In the genomic region with DNA sequence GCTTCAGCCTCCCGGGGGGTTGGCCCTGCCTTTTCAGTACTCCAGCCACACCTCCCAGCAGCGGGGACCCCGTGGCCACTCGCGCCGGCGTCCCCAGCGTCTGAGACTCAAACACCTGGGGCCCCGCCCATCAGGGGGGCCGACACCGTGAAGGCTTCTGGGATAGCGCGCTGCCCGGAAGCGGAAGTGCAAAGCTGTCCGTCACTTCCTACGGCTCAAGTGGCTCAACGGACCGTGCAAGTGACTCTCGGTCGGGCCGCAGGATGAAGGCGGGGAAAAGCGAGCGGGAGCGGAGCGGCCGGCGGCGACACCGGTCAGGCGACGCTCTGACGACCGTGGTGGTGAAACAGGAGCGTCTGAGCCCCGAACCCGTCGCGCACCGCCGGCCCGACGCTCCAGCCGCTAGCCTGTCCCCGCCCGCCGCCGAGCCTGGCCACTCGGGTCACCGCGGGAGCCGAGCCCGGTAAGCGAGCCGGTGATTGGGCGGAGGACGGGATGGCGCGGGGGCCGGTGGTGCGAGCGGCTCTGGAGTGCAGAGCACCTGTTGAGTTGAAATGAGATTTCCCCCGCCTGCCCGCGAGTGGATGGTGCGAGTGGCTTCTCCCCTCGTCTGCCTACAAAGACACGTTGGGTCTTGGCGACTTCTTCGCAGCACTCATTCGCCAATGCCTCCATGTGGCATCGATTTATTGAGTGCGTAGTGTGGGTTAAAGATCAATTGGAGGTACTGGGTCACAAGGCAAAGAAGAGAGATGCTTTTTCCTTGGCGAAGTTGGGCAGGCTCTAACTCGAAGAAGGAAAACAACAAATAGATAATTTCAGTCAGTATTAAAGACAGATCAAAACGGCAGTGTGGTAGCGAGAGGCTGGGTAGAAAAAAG, we compare ENCODE assay signal across 7 mouse cellular contexts. TPM values are rescaled to one million over a fixed set of nuclear protein-coding genes. Genes with fewer than 3 reads are reported as not detected.
DNase-seq lines count a peak whose midpoint lies in the region; ATAC-seq and TF ChIP-seq lines count a peak whose summit lies in the region.

Gene Snip1 (plus strand): TSS at position 183 of the 881 bp plus-strand sequence.

- TF ChIP-seq CTCF in kidney, adult 2 months (conservative IDR thresholded peaks at IDR 0.05; ENCODE audit: insufficient read depth, insufficient read length, low read depth, low read length), result no peak
- TF ChIP-seq CTCF in spleen, adult 2 months (IDR thresholded peaks at IDR 0.05; ENCODE audit: extremely low read depth, insufficient read depth, insufficient read length, insufficient replicate concordance), result no peak

- peak; percentile 75 for TF ChIP-seq POLR2A in kidney, adult 2 months (IDR thresholded peaks at IDR 0.05; ENCODE audit: low read depth, low read length)
- no peak; the same call in none of the 2 replicates for TF ChIP-seq POLR2A in spleen, adult 2 months (IDR thresholded peaks at IDR 0.05; ENCODE audit: low read depth, low read length)

- H3K36me3 ChIP-seq in embryonic facial prominence, embryonic 11.5 days (replicated peaks; ENCODE audit: control insufficient read depth, insufficient read depth, low read depth, low read length), result peaks cover 9% of the 10 kb centered on the region; the same call in 1 of the 2 replicates
- 0 out of 2 replicates have a peak, but pooled peaks cover 2% of the 10 kb centered on the region for H3K36me3 ChIP-seq in kidney, adult 2 months (ENCODE audit: control insufficient read depth, insufficient read depth, low read length)
- peaks cover 37% of the 10 kb centered on the region for H3K36me3 ChIP-seq in limb, embryonic 12.5 days
- peaks cover 16% of the 10 kb centered on the region for H3K36me3 ChIP-seq in midbrain, embryonic 15.5 days (replicated peaks)
- H3K36me3 ChIP-seq in spleen, adult 2 months (ENCODE audit: control insufficient read depth, insufficient read depth, low read length), result peaks cover 19% of the 10 kb centered on the region

- H3K27me3 ChIP-seq in embryonic facial prominence, embryonic 11.5 days (ENCODE audit: control insufficient read depth, insufficient read depth, low read length), result no peaks in the 10 kb centered on the region
- H3K27me3 ChIP-seq in kidney, adult 2 months (replicated peaks; ENCODE audit: control insufficient read depth, insufficient read depth, low read length), result no peaks in the 10 kb centered on the region
- H3K27me3 ChIP-seq in limb, embryonic 12.5 days, result peaks cover 22% of the 10 kb centered on the region
- 0 out of 2 replicates have a peak, but pooled peaks cover 6% of the 10 kb centered on the region for H3K27me3 ChIP-seq in midbrain, embryonic 15.5 days (replicated peaks)
- H3K27me3 ChIP-seq in spleen, adult 2 months (ENCODE audit: control insufficient read depth, insufficient read depth, low read length), result no peaks in the 10 kb centered on the region

- peak within 1 kb of the TSS; percentile 56; the same call in 1 of the 2 replicates for H3K27ac ChIP-seq in embryonic facial prominence, embryonic 11.5 days (replicated peaks; ENCODE audit: low read depth, low read length)
- 0 out of 2 replicates have a peak within 1 kb of the TSS, but pooled peaks have one; percentile 36 for H3K27ac ChIP-seq in kidney, adult 2 months (ENCODE audit: insufficient read depth, low read depth, low read length)
- peak within 1 kb of the TSS; percentile 64 for H3K27ac ChIP-seq in limb, embryonic 12.5 days
- peak within 1 kb of the TSS; percentile 70 for H3K27ac ChIP-seq in midbrain, embryonic 15.5 days
- H3K27ac ChIP-seq in spleen, adult 2 months (ENCODE audit: insufficient read depth, low read length), result peak within 1 kb of the TSS; percentile 54

- peak within 1 kb of the TSS; percentile 99 for H3K4me3 ChIP-seq in embryonic facial prominence, embryonic 11.5 days (ENCODE audit: low read depth, low read length)
- peak within 1 kb of the TSS; percentile 90 for H3K4me3 ChIP-seq in kidney, adult 2 months (ENCODE audit: insufficient read depth, low read depth, low read length)
- H3K4me3 ChIP-seq in limb, embryonic 12.5 days (replicated peaks), result peak within 1 kb of the TSS; percentile 96
- peak within 1 kb of the TSS; percentile 86 for H3K4me3 ChIP-seq in midbrain, embryonic 15.5 days
- peak within 1 kb of the TSS; percentile 86 for H3K4me3 ChIP-seq in spleen, adult 2 months (ENCODE audit: extremely low read depth, insufficient read depth, insufficient read length)

- 1% methylated on average over 78 of the region's 78 CpGs for WGBS in embryonic facial prominence, embryonic 11.5 days
- WGBS in kidney, adult 2 months, result under 1% methylated on average over 78 of the region's 78 CpGs
- 1% methylated on average over 78 of the region's 78 CpGs for WGBS in limb, embryonic 12.5 days
- under 1% methylated on average over 78 of the region's 78 CpGs for WGBS in midbrain, embryonic 15.5 days
- WGBS in spleen, adult 2 months, result under 1% methylated on average over 75 of the region's 78 CpGs

- peak within 1 kb of the TSS; percentile 84 for H3K9ac ChIP-seq in embryonic facial prominence, embryonic 11.5 days (replicated peaks; ENCODE audit: low read length)
- peak within 1 kb of the TSS; percentile 93 for H3K9ac ChIP-seq in limb, embryonic 12.5 days (replicated peaks)
- H3K9ac ChIP-seq in midbrain, embryonic 15.5 days, result peak within 1 kb of the TSS; percentile 74

- peak; percentile 96 for DNase-seq in adrenal gland, postnatal 14 days
- DNase-seq in embryonic facial prominence, embryonic 11.5 days (ENCODE audit: low spot score), result peak; percentile 98
- peak; percentile 96 to 98 for DNase-seq in heart, adult 18-20 months
- DNase-seq in kidney, adult 2 months, result peak; percentile 97
- peak; percentile 84 to 94 for DNase-seq in spleen, adult 2 months (ENCODE audit: low read depth in 1 of 2, low spot score in 2 of 2)

- H3K4me2 ChIP-seq in embryonic facial prominence, embryonic 11.5 days (ENCODE audit: low read depth, low read length), result peak within 1 kb of the TSS; percentile 83
- H3K4me2 ChIP-seq in limb, embryonic 12.5 days, result peak within 1 kb of the TSS; percentile 91
- peak within 1 kb of the TSS; percentile 82 for H3K4me2 ChIP-seq in midbrain, embryonic 15.5 days

- ATAC-seq in embryonic facial prominence, embryonic 11.5 days (replicated peaks; ENCODE audit: insufficient number of reproducible peaks, low FRiP score, low TSS enrichment, low read depth), result peak; percentile 81
- peak; percentile 84 for ATAC-seq in limb, embryonic 12.5 days (ENCODE audit: insufficient number of reproducible peaks, insufficient read depth, low FRiP score, low TSS enrichment, low read depth)
- peak; percentile 95 for ATAC-seq in midbrain, embryonic 15.5 days (replicated peaks)

- no peaks in the 10 kb centered on the region for H3K4me1 ChIP-seq in embryonic facial prominence, embryonic 11.5 days (ENCODE audit: control insufficient read depth, insufficient read depth, low read length)
- H3K4me1 ChIP-seq in kidney, adult 2 months (ENCODE audit: control insufficient read depth, insufficient read depth, low read length), result peaks cover 6% of the 10 kb centered on the region; the same call in 1 of the 2 replicates
- H3K4me1 ChIP-seq in limb, embryonic 12.5 days (replicated peaks), result peaks cover 11% of the 10 kb centered on the region
- H3K4me1 ChIP-seq in midbrain, embryonic 15.5 days, result peaks cover 21% of the 10 kb centered on the region
- peaks cover 7% of the 10 kb centered on the region; the same call in 1 of the 2 replicates for H3K4me1 ChIP-seq in spleen, adult 2 months (ENCODE audit: control insufficient read depth, insufficient read depth, insufficient read length)

- H3K9me3 ChIP-seq in embryonic facial prominence, embryonic 11.5 days (replicated peaks; ENCODE audit: control insufficient read depth, low read length), result no peaks in the 10 kb centered on the region
- no peaks in the 10 kb centered on the region for H3K9me3 ChIP-seq in limb, embryonic 12.5 days
- H3K9me3 ChIP-seq in midbrain, embryonic 15.5 days, result no peaks in the 10 kb centered on the region

RNA-seq across cellular contexts. Expression of gene Snip1, which starts in this region (rescaled TPM):
- 17.1 and 17.8 TPM in 2 replicates for total RNA-seq in adrenal gland, postnatal 14 days (2021)
- polyA plus RNA-seq in embryonic facial prominence, embryonic 11.5 days (2014; fragmentation: Nextera tagmentation; extraction: Ambion mirVana), result 43.1 and 45.3 TPM in 2 replicates
- 1 to 10 TPM; 7.1 to 7.7 TPM for total RNA-seq in heart, adult 18-20 months (2021)
- polyA plus RNA-seq in kidney, adult 2 months (2012; rRNA removed), result 7.3 and 8.3 TPM in 2 replicates
- 39.6 and 40.9 TPM in 2 replicates for polyA plus RNA-seq in limb, embryonic 12.5 days (2016; fragmentation: Nextera tagmentation; extraction: Ambion mirVana)
- 27.3 and 28.1 TPM in 2 replicates for polyA plus RNA-seq in midbrain, embryonic 15.5 days (2015; fragmentation: Nextera tagmentation; extraction: Ambion mirVana)
- polyA plus RNA-seq in spleen, adult 2 months (2012; rRNA removed), result 7.2 and 9.1 TPM in 2 replicates

Comparison
In these comparisons a context has a peak if more than half of its experiments do, and no peak if none do; other contexts are left out.
1. Peak in every context shown above with its lines: DNase-seq, ATAC-seq, H3K4me3 ChIP-seq and H3K27ac ChIP-seq.